Mouse (Mus musculus): Measurements from ENCODE around the gene Rgs14.

- peak; percentile 83 for TF ChIP-seq POLR2A (IDR thresholded peaks at IDR 0.05; ENCODE audit: borderline replicate concordance, insufficient read depth, low read length)
- no peak for TF ChIP-seq CTCF (IDR thresholded peaks at IDR 0.05; ENCODE audit: borderline replicate concordance, insufficient read depth, low read depth, low read length)
Observed at GRCm38 (mm10) chr13:55321434-55322129, 48.0 kb upstream of the Rgs14 start, which contains the start of gene Rab24.

Data from cerebellum, adult 2 months (tissue).